Mouse (Mus musculus) cerebellum, postnatal 25 days (tissue): ENCODE measurements at regions not wholly inside any gene's neighbourhood (a gene's known extent, or its start where the extent isn't known, plus 50 kb on each side); places are given as distances from the start of the nearest gene placed in this dataset.
A peak's percentile ranks its signal among the peaks of the same experiment; 100 is the strongest.

Source experiments
- DNase-seq, 2 experiments: peaks; one replicate each; pipeline ENCODE4 v3.0.0; 2021; ENCODE audit warnings: mixed read lengths in 2 of 2

DNA sequence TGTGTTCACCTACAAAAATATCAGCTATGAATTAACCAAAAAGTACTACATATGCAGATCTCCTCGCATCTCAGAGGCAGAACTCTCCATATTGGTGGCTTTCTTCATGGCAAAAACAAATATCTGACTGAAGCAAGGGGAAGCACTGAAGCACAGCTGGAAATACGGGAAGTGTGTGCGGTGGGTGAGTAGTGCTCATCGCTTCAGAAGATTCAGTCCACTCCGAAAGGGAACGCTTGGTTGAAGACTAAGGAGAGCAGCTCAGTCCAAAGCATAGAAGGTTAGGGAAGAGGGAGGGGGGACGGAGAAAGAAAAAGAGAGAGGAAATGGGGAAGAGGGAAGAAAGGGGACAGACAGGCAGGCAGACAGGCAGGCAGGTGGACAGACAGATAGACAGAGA, 114.4 kb upstream of the Tmc1 start:
- DNase-seq, result no peak

DNA sequence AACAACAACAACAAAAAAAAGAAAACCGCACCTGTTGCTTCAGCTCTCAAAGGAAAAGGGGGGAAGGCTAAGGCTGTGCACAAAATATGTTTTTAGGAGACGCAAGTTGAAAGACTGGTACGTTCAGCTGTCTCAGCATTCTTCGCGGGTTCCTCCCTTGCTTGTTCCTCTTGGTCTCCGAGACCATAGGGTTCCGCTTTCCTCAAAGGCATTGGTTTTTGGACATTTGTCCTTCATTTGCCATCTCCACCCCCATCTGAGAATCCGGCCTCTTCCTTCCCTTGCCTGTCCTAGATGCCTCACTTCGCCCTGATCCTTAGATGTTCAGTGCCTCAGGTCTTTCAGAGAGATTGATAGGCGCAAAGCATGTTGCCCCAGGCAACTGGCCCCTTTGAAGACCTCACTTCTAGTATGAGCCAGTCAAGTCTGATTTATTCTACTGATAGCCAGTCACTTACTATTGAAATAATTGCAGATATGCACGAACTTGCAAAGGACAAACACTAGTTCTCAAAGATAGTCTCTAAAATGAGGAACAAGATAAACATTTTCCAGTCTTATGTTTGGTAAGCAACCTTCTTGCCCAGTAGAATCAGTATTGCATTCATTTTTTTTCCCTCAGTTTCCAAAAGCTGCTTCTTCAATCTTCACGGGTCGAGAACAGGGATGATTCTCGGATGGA, 112.6 kb upstream of the Tmc1 start:
- DNase-seq, result no peak

DNA sequence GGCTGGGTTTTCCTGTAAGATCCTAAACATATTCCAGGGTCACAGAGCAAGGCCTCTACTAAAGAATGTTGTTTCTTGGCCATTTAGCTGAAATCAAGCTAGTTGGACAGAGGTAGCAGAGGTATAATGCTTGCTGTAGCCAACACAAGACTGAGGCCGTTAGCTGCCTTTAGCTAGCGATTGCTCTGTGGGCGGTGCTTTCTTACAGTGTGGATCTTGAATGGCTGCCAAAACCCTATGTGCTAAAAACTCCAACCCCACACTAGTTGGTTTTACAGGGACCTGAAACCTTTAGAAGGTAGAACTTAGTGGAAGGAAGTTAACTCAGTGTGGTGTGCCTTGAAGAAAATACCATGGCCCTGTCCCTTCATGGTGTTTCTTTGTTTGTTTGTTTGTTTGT, 110.9 kb upstream of the Tmc1 start:
- no peak for DNase-seq

DNA sequence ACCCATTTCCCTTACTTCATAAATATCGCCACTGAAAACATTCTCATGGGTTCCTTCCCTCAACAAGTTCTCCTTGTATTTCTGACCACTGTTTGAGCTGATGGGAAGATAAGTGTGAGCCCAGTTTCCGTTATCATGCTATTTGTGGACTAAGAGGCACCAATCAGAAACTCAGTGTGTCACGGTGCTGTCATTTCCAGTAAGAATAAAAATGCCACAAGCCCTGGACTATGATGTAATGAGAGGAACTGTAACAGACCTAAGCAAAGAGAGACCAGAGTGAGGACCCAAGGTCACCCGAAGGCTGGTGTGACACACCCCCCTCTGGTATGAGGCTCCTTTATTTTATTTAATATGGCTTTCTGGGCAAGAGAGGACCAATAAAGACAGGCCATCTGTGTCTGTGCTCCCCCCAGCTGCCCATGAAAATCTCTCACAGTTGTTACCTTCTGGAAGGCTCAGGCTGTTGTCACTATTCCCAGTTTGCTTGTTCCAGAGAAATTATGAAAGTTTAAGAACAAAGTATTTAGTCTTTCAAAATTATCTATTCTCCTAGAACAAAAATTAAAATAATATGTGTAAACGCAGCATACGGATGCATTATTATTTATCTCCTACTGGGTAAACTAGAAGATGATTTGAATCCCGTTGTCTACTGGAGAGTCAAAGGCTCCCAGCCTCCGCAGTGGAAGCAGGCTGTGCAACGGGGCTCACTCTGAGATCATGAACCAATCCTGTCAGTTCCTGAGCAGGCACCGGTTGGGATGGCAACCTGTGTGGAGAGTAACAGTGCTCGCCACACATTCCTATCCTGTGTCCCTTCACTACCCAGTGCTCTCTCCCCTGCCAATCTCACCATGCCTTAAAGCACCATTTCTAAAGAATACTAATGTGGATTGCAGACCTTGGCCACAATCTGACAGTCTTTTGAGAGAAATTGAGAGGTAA, 99.9 kb upstream of the Tmc1 start:
- DNase-seq, result peak; percentile 61 to 75

DNA sequence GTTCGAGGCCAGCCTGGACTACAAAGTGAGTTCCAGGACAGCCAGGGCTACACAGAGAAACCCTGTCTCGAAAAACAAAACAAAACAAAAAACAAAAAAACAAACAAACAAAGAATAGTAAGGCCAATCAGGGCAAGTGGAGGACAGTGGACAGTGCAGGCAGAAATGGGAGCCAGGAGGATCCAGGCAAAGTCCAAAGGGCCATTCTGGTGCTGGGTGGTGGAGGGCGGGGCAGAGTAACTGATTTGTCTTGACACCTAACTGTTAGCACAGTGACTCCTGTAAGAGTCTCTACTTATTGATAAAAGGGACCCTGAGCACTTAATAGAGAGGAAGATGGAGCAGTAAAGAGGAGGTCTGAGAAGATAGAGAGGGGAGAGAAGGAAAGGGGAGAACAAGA, 98.8 kb upstream of the Tmc1 start:
- no peak for DNase-seq

DNA sequence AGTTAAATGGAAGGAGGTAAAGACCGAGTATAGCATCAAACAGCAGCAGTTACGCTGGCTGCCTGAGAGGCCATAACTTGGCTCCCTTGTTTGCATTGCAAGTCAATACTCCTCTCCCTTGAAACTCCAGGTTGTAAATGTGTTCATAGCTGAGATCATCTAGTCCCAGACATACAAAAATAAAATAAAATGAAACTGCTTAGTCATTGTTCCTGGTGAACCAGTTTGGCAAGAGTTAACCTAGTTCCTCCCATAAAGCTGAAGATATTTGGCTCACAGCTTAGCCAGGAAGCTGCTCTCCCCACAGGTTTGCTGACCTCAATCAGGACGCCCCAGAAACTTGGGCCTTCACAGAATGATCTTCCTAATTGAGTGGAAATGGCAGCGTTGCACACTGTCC, 97.9 kb upstream of the Tmc1 start:
- no peak for DNase-seq

DNA sequence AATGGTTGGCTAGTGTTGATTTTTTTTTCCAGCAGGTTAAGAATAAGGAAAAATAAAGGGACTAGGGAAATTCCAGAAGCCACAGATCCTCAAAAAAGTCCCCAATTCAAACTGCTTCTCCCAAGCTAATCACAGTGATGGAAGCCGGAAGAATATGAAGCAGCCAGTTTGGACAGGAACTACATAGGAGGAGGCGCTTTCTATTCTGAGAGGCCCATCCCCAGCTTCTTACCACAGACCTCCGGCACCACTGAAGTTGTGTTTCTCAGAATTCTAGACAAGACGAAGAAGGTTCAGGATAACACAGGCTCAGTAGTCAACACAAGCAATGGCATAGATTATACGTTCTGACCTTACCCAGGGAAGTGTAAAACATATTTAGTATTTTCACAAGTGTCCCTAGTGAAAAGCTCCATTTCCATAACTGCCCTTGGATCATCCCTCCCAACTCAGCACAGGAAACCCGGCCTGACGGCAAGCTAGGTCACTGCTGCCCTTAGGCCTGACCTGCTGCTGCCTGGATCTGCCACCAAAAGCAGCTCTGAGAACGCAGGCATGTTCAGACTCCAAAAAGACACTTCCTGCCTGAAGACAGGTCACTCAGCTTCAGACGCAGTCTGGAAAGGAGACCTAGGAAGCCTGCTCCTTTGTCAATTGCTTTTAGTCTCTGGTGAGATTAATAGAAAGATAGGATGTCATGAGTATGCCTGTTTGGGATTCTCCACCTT, 97.2 kb upstream of the Tmc1 start:
- DNase-seq, result no peak

DNA sequence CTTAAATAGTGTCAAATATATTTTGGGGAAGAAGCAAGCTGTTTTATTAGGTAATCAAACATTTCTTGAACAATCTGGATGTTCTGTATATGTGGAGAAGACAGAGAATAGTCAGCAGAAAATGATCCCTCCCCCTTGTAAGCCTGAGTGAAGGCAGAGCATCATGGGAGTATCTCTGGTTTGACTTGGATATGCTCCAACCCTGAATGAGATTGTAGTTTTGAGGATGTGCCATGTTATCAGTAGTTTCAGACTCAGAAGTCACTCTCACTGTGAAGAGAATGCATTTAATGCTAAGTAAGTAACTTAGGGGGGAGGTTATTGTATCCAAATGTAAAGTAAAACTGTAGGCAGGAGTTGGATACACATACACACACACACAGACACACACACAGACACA, 95.3 kb upstream of the Tmc1 start:
- DNase-seq, result no peak

DNA sequence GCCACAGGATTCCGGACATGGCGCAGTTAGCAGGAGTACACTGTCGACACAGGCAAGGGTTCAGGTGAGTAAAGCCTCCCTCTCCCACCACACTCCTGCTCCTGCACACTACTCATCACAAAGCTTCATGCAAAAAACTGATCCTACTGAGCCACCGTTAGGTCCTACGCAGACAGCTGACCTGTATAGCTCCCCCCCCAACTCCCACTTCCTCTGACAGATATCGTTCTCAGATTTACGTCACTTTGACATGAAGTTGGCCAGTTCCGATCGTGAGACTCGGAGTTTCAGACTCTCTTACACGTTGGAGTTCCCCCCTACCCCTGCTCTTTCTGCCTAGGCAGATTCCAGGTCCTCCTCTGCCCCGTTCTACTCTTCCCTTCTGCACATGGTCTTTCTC, 91.6 kb upstream of the Tmc1 start:
- DNase-seq, result no peak

DNA sequence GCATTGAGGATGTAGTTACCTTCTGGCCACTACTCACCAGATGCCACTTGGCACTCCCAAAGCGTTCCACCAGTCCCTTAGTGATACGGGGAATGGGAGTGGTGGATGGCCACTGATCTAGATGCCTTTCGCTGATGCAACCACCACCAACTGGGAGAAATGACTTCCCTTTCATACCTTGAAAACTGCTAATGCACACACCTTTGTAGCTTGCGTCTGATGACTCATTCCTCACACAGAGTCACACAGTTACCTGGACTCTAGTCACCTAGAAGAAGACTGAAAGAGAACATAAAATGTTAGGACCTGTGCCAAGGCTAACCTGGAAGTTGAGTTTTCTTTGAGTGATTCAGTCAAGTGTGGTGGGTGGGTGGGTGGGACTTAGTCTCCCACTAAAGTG, 90.0 kb upstream of the Tmc1 start:
- no peak for DNase-seq

DNA sequence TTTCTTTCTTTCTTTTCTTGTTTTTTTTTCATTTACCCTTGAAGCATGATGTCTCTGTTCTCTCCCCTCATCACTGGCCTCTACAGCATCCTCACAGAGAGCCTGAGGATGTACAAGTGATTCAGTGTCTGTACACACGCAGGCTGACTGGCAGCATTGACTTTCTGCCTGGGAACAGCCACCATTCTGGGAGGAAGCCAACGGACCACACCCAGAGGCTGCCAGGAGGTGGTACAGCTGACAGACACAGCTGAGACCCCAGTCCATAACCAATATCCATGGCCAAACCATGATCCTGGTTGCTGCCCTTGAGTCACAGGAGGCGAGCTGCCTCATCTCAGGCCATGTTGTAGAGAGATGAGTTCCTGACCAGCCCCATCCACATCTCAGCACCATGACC, 88.5 kb upstream of the Tmc1 start:
- DNase-seq, result no peak

DNA sequence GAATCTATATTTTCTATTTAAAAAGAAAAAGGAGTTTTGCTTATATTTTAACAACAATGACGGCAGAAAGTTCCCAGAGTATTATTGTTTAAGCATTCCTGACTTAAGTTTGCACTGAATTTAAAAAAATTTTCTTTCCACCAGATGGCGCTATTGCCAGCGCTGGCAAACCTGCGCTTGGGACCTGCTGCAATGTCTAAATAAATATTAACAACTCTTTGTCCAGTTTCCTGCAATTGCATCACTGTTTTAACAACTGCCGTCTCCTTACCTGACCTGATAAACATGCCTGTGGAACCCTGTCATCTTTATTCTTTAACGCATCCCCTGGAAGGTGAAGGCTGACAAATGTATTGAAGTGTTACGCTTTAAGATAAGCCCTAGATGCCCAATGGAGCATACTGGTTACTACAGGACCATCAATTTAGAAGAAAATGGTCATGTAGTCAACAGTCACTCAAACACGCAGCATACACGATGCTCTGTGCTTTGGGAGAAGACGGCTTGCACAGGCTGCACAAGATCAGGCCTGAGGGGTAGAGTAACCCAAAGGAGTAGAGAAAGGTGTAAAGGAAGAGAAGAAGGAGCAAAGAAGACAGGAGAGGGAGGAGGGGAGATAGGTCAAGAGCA, 83.6 kb upstream of the Tmc1 start:
- DNase-seq, result peak; percentile 53 to 64

DNA sequence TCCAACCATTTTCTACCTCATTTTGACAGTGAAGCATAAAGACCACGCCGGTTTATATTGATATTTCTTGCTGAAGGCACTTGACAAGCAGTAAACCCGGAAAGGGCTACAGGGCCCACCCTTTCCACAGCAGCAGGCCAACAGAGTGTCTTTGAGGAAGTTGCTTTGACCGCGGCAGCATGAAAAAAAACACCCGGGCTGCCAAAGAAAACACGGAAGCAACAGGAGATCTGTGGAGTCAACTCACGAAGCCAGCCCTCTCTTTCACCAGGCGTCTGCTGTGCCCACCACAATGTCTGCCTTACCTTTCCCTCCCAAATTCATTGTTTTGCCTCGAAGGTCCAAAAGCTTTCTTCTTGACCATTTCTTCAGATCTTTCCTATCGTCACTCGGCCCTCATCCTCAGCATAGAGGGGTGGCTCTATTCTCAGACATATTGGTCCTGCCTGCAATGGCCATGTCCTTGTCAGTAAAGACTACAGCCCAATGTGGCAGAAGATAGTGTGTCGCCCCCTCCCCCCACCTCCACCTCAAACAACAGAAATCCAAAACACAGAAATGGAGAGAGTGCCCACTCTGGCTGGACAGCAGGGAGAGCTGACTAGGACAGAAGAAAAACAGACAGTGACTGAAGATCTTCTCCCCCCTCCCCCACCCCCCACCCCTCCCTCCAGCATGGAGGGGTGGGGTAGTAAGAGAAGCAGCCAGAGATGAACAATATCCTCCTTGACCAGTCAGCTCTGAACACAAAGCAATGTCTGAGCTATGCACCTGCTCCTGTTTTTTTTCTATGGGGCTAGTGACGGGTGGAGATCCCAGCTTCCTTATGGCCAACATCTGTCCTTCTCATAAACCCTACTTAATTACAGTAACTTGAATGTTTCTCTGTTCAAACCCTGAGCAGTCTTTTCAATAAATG, 82.8 kb upstream of the Tmc1 start:
- peak in 1 of 2 experiments; percentile 28 for DNase-seq

DNA sequence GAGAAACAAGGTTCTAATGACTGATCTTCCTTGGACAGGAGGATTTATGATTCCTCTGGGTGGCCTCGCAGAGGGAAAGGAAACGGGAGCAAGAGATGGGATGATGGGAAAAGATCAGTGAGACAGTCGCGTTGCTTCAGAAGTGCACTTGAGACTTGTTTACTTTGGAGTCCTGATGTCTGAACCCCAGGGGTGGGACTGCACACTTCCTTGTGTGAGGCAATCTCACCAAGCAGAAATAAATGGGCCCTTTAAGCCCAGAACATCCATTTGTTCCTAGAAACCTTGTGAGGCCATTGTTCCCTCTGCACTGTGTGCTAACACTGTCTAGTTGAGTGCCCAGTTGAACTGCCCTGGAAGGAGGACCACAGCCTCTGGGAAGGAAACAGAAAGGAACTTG, 81.5 kb upstream of the Tmc1 start:
- no peak for DNase-seq

DNA sequence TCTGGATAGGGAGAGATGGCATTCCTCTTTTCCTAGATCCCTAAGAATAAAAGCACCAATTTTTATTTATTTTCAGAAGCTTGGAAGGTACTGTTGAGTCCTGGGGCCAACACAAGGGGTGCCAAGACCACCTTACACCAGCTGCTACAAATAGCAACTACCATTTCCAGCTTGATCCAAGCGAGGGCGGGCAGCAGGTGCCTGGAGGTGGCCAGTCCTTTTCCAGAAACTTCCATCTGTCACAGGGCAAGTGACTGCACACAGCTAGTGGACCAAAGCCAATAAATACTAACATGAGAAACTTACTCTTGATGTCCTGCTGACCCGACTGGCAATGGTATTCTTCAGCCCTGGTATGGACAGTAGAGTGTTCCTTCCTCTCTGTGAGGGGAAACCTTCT, 80.0 kb upstream of the Tmc1 start:
- peak; percentile 46 to 59 for DNase-seq

DNA sequence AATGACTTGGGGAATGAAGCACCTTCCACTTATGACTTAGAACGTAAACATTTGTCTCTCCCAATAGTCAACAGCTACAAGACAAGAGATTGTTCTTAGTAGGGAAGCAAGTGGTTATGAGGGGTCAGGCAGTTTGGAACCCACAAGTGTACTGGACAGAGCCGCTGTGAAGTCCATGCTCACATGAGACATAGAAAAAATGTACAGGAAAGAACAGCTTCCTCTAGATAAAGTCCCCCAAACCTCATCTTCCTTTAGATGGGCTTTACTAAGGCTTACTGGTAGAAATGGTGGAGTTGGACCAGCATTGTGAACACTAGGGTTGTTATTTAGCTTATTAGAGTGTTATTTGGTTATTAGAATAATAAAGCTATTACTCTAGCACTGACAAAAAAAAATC, 78.6 kb upstream of the Tmc1 start:
- no peak for DNase-seq

DNA sequence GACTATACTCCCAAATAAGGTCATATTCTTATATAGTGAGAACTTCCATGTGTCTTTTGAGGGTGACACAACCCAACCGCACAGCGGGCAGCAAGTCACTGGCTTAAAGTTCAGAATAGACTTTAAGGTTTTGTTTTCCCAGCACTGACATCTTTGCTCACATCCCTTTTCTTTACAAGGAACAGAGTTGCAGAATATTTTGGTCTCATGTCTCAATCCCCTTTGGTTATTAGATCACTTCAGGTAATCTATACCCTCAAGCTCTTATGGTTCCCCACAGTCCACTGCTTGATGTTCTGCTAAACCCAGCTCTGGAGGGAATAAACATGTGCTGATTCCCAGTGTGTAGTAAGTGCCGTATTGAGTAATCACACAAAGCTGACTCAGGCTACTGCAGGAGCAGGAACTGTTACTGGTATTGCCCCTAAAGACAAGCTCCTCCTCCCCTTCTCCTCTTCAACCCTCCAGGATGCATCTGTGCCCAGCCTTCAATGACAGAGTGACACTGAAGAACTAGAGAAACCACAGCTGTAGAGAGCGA, 77.8 kb upstream of the Tmc1 start:
- DNase-seq, result no peak

DNA sequence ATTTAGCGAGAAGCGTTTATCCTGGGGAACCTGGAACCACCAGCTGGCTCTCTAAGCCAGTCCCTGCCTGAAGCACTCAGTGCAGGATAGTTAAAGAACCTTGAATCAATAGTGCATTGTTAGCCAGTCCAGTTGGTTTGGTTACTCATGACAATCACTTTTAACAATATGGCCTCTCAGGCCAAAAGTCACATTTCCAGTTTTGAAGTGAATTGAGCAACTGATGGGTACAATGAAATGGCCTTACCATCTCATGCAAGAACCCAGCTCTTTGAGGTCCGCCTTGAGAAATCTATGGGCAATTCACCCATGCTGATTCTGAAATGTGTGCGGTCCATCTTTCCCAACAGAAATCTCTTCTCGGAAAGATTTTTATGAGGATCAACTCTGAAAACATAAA, 77.0 kb upstream of the Tmc1 start:
- DNase-seq, result no peak

DNA sequence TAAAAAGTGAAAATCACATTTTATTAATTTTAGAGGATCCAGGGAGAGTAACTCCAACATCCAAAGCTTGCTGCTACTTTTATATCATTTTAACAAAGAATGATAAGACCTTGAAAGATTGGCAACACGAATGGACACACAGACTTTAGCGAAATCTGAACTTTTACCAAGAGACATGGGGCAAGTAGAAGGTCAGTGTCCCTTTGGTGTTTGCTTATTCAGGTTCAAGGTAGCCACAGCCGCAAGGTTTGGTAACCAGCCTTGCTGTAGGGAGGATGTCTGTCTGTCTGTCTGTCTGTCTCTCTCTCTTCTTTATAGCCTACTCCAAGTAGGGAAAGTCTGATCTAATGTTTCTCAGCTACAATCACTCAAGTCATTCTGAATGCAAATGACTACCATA, 75.0 kb upstream of the Tmc1 start:
- no peak for DNase-seq

DNA sequence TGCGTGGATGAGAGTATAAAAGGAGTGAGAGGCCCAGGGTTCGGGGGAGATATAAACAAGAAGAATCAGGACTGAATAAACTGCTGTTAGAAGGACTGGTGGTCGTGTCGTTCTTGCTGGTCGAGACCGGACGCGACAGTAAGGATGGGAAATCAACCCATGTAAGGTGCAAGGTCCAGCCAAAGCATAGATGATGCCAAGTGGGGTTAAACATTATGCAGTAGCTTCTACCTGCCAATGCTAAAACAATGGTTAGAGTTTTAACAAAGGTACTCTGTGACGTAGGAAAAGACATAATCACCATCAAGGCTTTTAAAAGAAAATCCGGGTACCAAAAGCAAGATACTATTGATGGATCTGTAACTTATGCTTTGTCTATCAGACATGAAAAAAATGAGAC, 58.4 kb upstream of the Tmc1 start:
- DNase-seq, result no peak

DNA sequence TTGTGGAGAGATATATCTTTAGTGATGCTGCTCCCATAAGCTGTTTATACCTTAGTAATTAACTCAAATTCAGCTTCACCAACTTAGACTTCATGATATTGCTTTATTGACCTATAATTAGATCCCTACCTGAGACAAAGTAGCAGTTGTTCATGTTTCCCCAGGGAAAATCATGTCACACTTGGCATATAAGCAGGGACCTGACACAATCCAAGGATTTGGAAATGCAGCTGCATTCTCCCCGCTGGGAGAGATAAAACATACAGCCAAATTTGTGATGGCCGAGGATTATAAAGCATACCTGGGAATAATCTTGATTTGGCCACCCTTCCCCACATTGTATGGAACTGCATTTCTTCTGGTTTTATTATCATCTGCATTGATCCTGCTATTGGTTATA, 55.6 kb upstream of the Tmc1 start:
- DNase-seq, result no peak

DNA sequence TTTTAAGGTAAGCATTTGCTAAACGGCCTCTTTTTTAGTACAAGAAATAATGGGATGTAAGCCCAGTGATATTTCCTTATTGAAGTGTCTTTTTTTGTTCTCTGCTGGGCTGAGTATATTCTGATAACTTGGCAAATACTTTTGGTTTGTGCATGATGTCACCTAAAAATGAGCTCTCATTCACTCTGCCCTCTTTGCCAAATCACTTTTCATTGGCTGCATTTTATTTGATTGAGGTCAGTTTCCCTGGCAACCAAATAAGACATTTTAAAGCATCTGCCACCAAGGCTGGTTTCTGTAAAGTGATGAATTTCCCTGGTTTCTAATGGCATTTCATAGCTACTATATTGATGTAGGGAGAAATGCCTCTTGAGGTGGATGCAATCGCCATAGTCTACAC, 50.4 kb upstream of the Tmc1 start:
- DNase-seq, result no peak
